Mouse (Mus musculus) lung, embryonic 15.5 days (tissue): ENCODE results near the gene Gys2. TPM values are rescaled to one million over a fixed set of nuclear protein-coding genes. Genes with fewer than 3 reads are reported as not detected.

ENCODE experiments used
- polyA plus RNA-seq: library from polyadenylated mRNA; unstranded; fragments of >200 nt; fragmentation: Nextera tagmentation; extraction: Ambion mirVana; gene quantifications from 2 replicates; pipeline ENCODE4 v1.2.1, GENCODE M21; 2015

Gene Gys2
- polyA plus RNA-seq, 1 experiment from 2014 or later: 0.10 TPM

Other genes starting within 250 kb of the Gys2 start
- gene Iapp, start 174.7 kb downstream of the Gys2 start, polyA plus RNA-seq: 0.30 TPM in 1 of 2 replicates, not detected in the other
- 0.13 and 0.17 TPM in 2 replicates for gene Slco1a5, start 150.1 kb downstream of the Gys2 start, polyA plus RNA-seq
- gene Pyroxd1, start 127.5 kb downstream of the Gys2 start, polyA plus RNA-seq: 15.4 and 15.7 TPM in 2 replicates
- gene Recql, start 86.0 kb downstream of the Gys2 start, polyA plus RNA-seq: 27.1 and 27.4 TPM in 2 replicates
- gene Golt1b, start 85.9 kb downstream of the Gys2 start, polyA plus RNA-seq: 90.7 and 94.1 TPM in 2 replicates
- 0.61 and 0.91 TPM in 2 replicates for gene Spx, start 59.7 kb downstream of the Gys2 start, polyA plus RNA-seq
- gene Ldhb, start 34.8 kb upstream of the Gys2 start, polyA plus RNA-seq: 252 and 254 TPM in 2 replicates
- gene Kcnj8, start 98.5 kb upstream of the Gys2 start, polyA plus RNA-seq: 18.3 and 19.7 TPM in 2 replicates
- 4.8 and 5.3 TPM in 2 replicates for gene Abcc9, start 229.2 kb upstream of the Gys2 start, polyA plus RNA-seq